ENCODE assay signal across 15 mouse cellular contexts in genomic region chr13:25777706-25778105, GRCm38 (mm10).
DNase-seq lines count a peak whose midpoint lies in the region; ATAC-seq lines count a peak whose summit lies in the region.
"Had no signal": no experiment of that assay in that cellular context is flagged by ENCODE, and none has a peak within 500 bp of the region (broad histone marks: within the 10 kb centered on the region; RNA-seq: fewer than 3 reads in every experiment).

No protein-coding gene starts in this region.

- peak overlapping the region; percentile 41; the same call in 1 of the 2 replicates for H3K27ac ChIP-seq in heart, embryonic 13.5 days (replicated peaks)
- no peak overlapping the region for H3K27ac ChIP-seq in hindbrain, embryonic 10.5 days
- H3K27ac ChIP-seq: neural tube, embryonic 12.5 days had no signal

- no peaks in the 10 kb centered on the region for H3K9me3 ChIP-seq in heart, embryonic 13.5 days
- H3K9me3 ChIP-seq in hindbrain, embryonic 10.5 days: no peaks in the 10 kb centered on the region
- H3K9me3 ChIP-seq: megakaryocyte, embryonic 14.5 days; neural tube, embryonic 12.5 days had no signal

- no peaks in the 10 kb centered on the region for H3K36me3 ChIP-seq in heart, embryonic 13.5 days
- no peaks in the 10 kb centered on the region for H3K36me3 ChIP-seq in hindbrain, embryonic 10.5 days
- H3K36me3 ChIP-seq: neural tube, embryonic 12.5 days had no signal

- peak; percentile 6 to 32 for DNase-seq in cerebellum, postnatal 10 days
- no peak for DNase-seq in cerebellum, adult 18-20 months
- DNase-seq in left cerebral cortex, postnatal 25 days (ENCODE audit: low spot score in 2 of 2): peak; percentile 3 to 21
- no peak for DNase-seq in left cerebral cortex, adult 11 months (ENCODE audit: low spot score)
- DNase-seq in telencephalon, adult 2 months (ENCODE audit: low read depth, low spot score): peak; percentile 13
- DNase-seq in hindbrain, embryonic 10.5 days (ENCODE audit: low spot score): no peak
- no peak for DNase-seq in lung, postnatal 36 days
- DNase-seq: B cell, adult 2 months; cerebellum, adult 11 months; kidney, adult 18-20 months; liver, postnatal 0 days; right cerebral cortex, postnatal 25 days had no signal

- WGBS in heart, embryonic 13.5 days: 44% methylated on average over 3 of the region's 3 CpGs
- WGBS in hindbrain, embryonic 10.5 days: 89% methylated on average over 3 of the region's 3 CpGs

- intact Hi-C loops in left cerebral cortex, postnatal 25 days (cut with DNase I): no loop called here

- H3K4me2 ChIP-seq in heart, embryonic 13.5 days: peak overlapping the region; percentile 36
- H3K4me2 ChIP-seq: neural tube, embryonic 12.5 days had no signal

- H3K27me3 ChIP-seq in heart, embryonic 13.5 days (replicated peaks): no peaks in the 10 kb centered on the region
- no peaks in the 10 kb centered on the region for H3K27me3 ChIP-seq in hindbrain, embryonic 10.5 days (ENCODE audit: insufficient read depth, poor library complexity, severe bottlenecking)
- H3K27me3 ChIP-seq: megakaryocyte, embryonic 14.5 days; neural tube, embryonic 12.5 days had no signal

- H3K9ac ChIP-seq in heart, embryonic 13.5 days: no peak overlapping the region
- H3K9ac ChIP-seq: liver, postnatal 0 days; neural tube, embryonic 12.5 days had no signal

- H3K4me3 ChIP-seq in heart, embryonic 13.5 days: no peak overlapping the region
- no peak overlapping the region for H3K4me3 ChIP-seq in hindbrain, embryonic 10.5 days
- H3K4me3 ChIP-seq: megakaryocyte, embryonic 14.5 days; neural tube, embryonic 12.5 days had no signal

- no peak for ATAC-seq in heart, embryonic 13.5 days (ENCODE audit: extremely low read depth, insufficient number of reproducible peaks, low FRiP score, low TSS enrichment)
- ATAC-seq: liver, postnatal 0 days had no signal

- H3K4me1 ChIP-seq in heart, embryonic 13.5 days: peaks cover 5% of the 10 kb centered on the region; the same call in 1 of the 2 replicates
- H3K4me1 ChIP-seq in hindbrain, embryonic 10.5 days (replicated peaks): no peaks in the 10 kb centered on the region
- H3K4me1 ChIP-seq: megakaryocyte, embryonic 14.5 days; neural tube, embryonic 12.5 days had no signal

Comparison
In these comparisons a context has a peak if more than half of its experiments do, and no peak if none do; other contexts are left out.
1. DNase-seq: peak in cerebellum, postnatal 10 days (2 of 2), left cerebral cortex, postnatal 25 days (2 of 2) and telencephalon, adult 2 months (single experiment); none in cerebellum, adult 18-20 months (0 of 2), left cerebral cortex, adult 11 months (single experiment), hindbrain, embryonic 10.5 days (single experiment) and lung, postnatal 36 days (single experiment).